Mouse (Mus musculus): Measurements from ENCODE around the gene Mical3.

The Mical3 gene

GRCm38 (mm10) chr6:121051972-121052629 lies 78.7 kb downstream of the Mical3 start:
- no peak for DNase-seq (ENCODE audit: low spot score)

GRCm38 (mm10) chr6:121051411-121051810 lies 79.4 kb downstream of the Mical3 start:
- DNase-seq (ENCODE audit: low spot score) = no peak

- DNase-seq (ENCODE audit: low spot score) = no peak
These were observed 82.1 kb downstream of the Mical3 start for GRCm38 (mm10) chr6:121048696-121049095.

GRCm38 (mm10) chr6:121045345-121046080 lies 85.3 kb downstream of the Mical3 start:
- no peak for DNase-seq (ENCODE audit: low spot score)

GRCm38 (mm10) chr6:121043434-121044189 lies 87.2 kb downstream of the Mical3 start:
- no peak for DNase-seq (ENCODE audit: low spot score)

- DNase-seq (ENCODE audit: low spot score) = no peak
These were observed 91.1 kb downstream of the Mical3 start for GRCm38 (mm10) chr6:121039719-121040118.

- DNase-seq (ENCODE audit: low spot score) = no peak
These were observed 91.5 kb downstream of the Mical3 start for GRCm38 (mm10) chr6:121039286-121039685.

GRCm38 (mm10) chr6:121037086-121037485 lies 93.7 kb downstream of the Mical3 start:
- no peak for DNase-seq (ENCODE audit: low spot score)

GRCm38 (mm10) chr6:121035929-121036328 lies 94.9 kb downstream of the Mical3 start:
- DNase-seq (ENCODE audit: low spot score) = no peak

- DNase-seq (ENCODE audit: low spot score) = no peak
These were observed 95.5 kb downstream of the Mical3 start for GRCm38 (mm10) chr6:121035268-121035667.

GRCm38 (mm10) chr6:121033250-121033649 lies 97.5 kb downstream of the Mical3 start:
- DNase-seq (ENCODE audit: low spot score) = no peak

GRCm38 (mm10) chr6:121031370-121031769 lies 99.4 kb downstream of the Mical3 start:
- DNase-seq (ENCODE audit: low spot score) = no peak

- no peak for DNase-seq (ENCODE audit: low spot score)
These were observed 100.8 kb downstream of the Mical3 start for GRCm38 (mm10) chr6:121029897-121030589.

GRCm38 (mm10) chr6:121028514-121028913 lies 102.3 kb downstream of the Mical3 start:
- DNase-seq (ENCODE audit: low spot score) = no peak

GRCm38 (mm10) chr6:121027314-121027713 lies 103.5 kb downstream of the Mical3 start:
- no peak for DNase-seq (ENCODE audit: low spot score)

- DNase-seq (ENCODE audit: low spot score) = no peak
These were observed 103.9 kb downstream of the Mical3 start for GRCm38 (mm10) chr6:121026866-121027265.

GRCm38 (mm10) chr6:121026019-121026584 lies 104.7 kb downstream of the Mical3 start:
- DNase-seq (ENCODE audit: low spot score) = no peak

- DNase-seq (ENCODE audit: low spot score) = no peak
These were observed 112.7 kb downstream of the Mical3 start for GRCm38 (mm10) chr6:121018147-121018546.

GRCm38 (mm10) chr6:121017436-121018031 lies 113.3 kb downstream of the Mical3 start:
- no peak for DNase-seq (ENCODE audit: low spot score)

GRCm38 (mm10) chr6:121016097-121016496 lies 114.7 kb downstream of the Mical3 start:
- DNase-seq (ENCODE audit: low spot score) = no peak

GRCm38 (mm10) chr6:121014339-121014738 lies 116.5 kb downstream of the Mical3 start:
- no peak for DNase-seq (ENCODE audit: low spot score)
